Mouse (Mus musculus) thymus, postnatal 4 days (tissue): ENCODE results near the gene Sh3d19.
"Not testable (repeated sequence)": the region's sequence is repeated elsewhere in the genome, so short reads cannot be mapped to it uniquely, and the experiment has no call there.

ENCODE experiments used
- DNase-seq: peaks from one replicate; pipeline ENCODE4 v3.0.0; 2021

Gene Sh3d19

GRCm38 (mm10) chr3:86103449-86104291 lies 132.8 kb downstream of the Sh3d19 start:
- no peak for DNase-seq

GRCm38 (mm10) chr3:86104433-86104832 lies 133.5 kb downstream of the Sh3d19 start:
- DNase-seq: not testable (repeated sequence)

GRCm38 (mm10) chr3:86104909-86105308 lies 134.0 kb downstream of the Sh3d19 start:
- no peak for DNase-seq

- no peak for DNase-seq
Measured at GRCm38 (mm10) chr3:86106086-86106632, 135.2 kb downstream of the Sh3d19 start.

GRCm38 (mm10) chr3:86107637-86108539 lies 137.0 kb downstream of the Sh3d19 start:
- DNase-seq: no peak

GRCm38 (mm10) chr3:86108576-86108975 lies 137.7 kb downstream of the Sh3d19 start:
- no peak for DNase-seq

- DNase-seq: no peak
Measured at GRCm38 (mm10) chr3:86109099-86109498, 138.2 kb downstream of the Sh3d19 start.

- DNase-seq: peak; percentile 33
Measured at GRCm38 (mm10) chr3:86110077-86110476, 139.2 kb downstream of the Sh3d19 start.

- DNase-seq: no peak
Measured at GRCm38 (mm10) chr3:86112766-86113165, 141.9 kb downstream of the Sh3d19 start.

- no peak for DNase-seq
Measured at GRCm38 (mm10) chr3:86114659-86115338, 143.9 kb downstream of the Sh3d19 start.

GRCm38 (mm10) chr3:86116951-86117350 lies 146.0 kb downstream of the Sh3d19 start:
- DNase-seq: no peak

GRCm38 (mm10) chr3:86119237-86119932 lies 148.5 kb downstream of the Sh3d19 start:
- DNase-seq: no peak

GRCm38 (mm10) chr3:86122156-86122555 lies 151.2 kb downstream of the Sh3d19 start:
- DNase-seq: peak; percentile 25

- DNase-seq: no peak
Measured at GRCm38 (mm10) chr3:86123251-86123746, 152.4 kb downstream of the Sh3d19 start.

- peak; percentile 74 for DNase-seq
Measured at GRCm38 (mm10) chr3:86129757-86130156, 158.8 kb downstream of the Sh3d19 start.

GRCm38 (mm10) chr3:86134939-86135638 lies 164.2 kb downstream of the Sh3d19 start:
- DNase-seq: no peak

- no peak for DNase-seq
Measured at GRCm38 (mm10) chr3:86135886-86136563, 165.1 kb downstream of the Sh3d19 start.

- no peak for DNase-seq
Measured at GRCm38 (mm10) chr3:86136936-86137574, 166.1 kb downstream of the Sh3d19 start.

- DNase-seq: no peak
Measured at GRCm38 (mm10) chr3:86139660-86140059, 168.8 kb downstream of the Sh3d19 start.

GRCm38 (mm10) chr3:86141366-86141765 lies 170.5 kb downstream of the Sh3d19 start:
- DNase-seq: no peak
